Mouse (Mus musculus) liver, embryonic 14.5 days (tissue): ENCODE results near the gene Tns3. TPM values are rescaled to one million over a fixed set of nuclear protein-coding genes. Genes with fewer than 3 reads are reported as not detected.

ENCODE experiments used
- ATAC-seq: fragments of 200-750 bp; cut with Nextera tagmentation; 2 replicates; pipeline ENCODE4 v1.8.0; 2017; ENCODE audit warnings: moderate number of reproducible peaks, mild to moderate bottlenecking, moderate library complexity; ENCODE audit not compliant: insufficient read depth
- DNase-seq, 3 experiments: peaks; one replicate each; pipeline ENCODE4 v3.0.0-alpha.2; 2012 to 2013; ENCODE audit warnings: low read depth in 3 of 3, low spot score in 3 of 3
- H3K27ac ChIP-seq: fragments of 300-500 bp; sonication (generic); 2 replicates; pipeline ENCODE4 v1.5.1; 2014; ENCODE audit warnings: moderate library complexity, mild to moderate bottlenecking, control low read depth, inconsistent platforms
- H3K27me3 ChIP-seq: fragments of 300-500 bp; sonication (generic); 2 replicates; pipeline ENCODE4 v1.6.1; 2014; ENCODE audit warnings: mild to moderate bottlenecking, low read length, moderate library complexity; ENCODE audit not compliant: control insufficient read depth, insufficient read depth
- H3K36me3 ChIP-seq: fragments of 300-500 bp; sonication (generic); replicated peaks from 2 replicates; pipeline ENCODE4 v1.6.1; 2014; ENCODE audit warnings: low read depth; ENCODE audit not compliant: control insufficient read depth, insufficient read depth
- H3K4me1 ChIP-seq, 2 experiments: fragments of 200-500 bp in 1 of 2; fragments of 300-500 bp in 1 of 2; sonication (generic) in 1 of 2; replicated peaks; 2 replicates each; pipeline ENCODE4 v1.6.1; 2012 to 2014; ENCODE audit warnings: antibody characterized with exemption in 1 of 2, inconsistent platforms in 1 of 2, low read length in 1 of 2; ENCODE audit not compliant: control insufficient read depth in 2 of 2, insufficient read depth in 2 of 2
- H3K4me2 ChIP-seq: fragments of 300-500 bp; sonication (generic); 2 replicates; pipeline ENCODE4 v1.6.1; 2014; ENCODE audit warnings: low read depth, mild to moderate bottlenecking, control low read depth, moderate library complexity
- H3K4me3 ChIP-seq, 2 experiments: fragments of 200-500 bp in 1 of 2; fragments of 300-500 bp in 1 of 2; sonication (generic) in 1 of 2; 2 replicates each; pipeline ENCODE4 v1.5.1; 2012 to 2014; ENCODE audit warnings: low read depth in 2 of 2, low read length in 2 of 2, mild to moderate bottlenecking in 2 of 2, control low read depth in 1 of 2, inconsistent platforms in 1 of 2, moderate library complexity in 1 of 2; ENCODE audit not compliant: insufficient read depth in 1 of 2
- H3K9ac ChIP-seq: fragments of 300-500 bp; sonication (generic); replicated peaks from 2 replicates; pipeline ENCODE4 v1.6.1; 2014; ENCODE audit warnings: mild to moderate bottlenecking, control low read depth, moderate library complexity
- H3K9me3 ChIP-seq: fragments of 300-500 bp; sonication (generic); 2 replicates; pipeline ENCODE4 v1.6.1; 2016; ENCODE audit warnings: low read length, mixed read lengths; ENCODE audit not compliant: control insufficient read depth
- CTCF ChIP-seq: IDR thresholded peaks from 2 replicates; pipeline ENCODE4 v1.5.1; 2016; ENCODE audit warnings: antibody characterized with exemption, low read depth, control low read depth
- EP300 ChIP-seq: IDR thresholded peaks from 2 replicates; pipeline ENCODE4 v1.6.1; 2016; ENCODE audit warnings: antibody characterized with exemption, low read depth
- WGBS: fragments of 180-500 bp; shearing (Covaris S2); extraction: QIAGEN DNeasy Blood & Tissue Kit; methylation state at CpG from one replicate; pipeline ENCODE4 v1.1.7; 2014; ENCODE audit not compliant: insufficient replicate concordance; 5-methylcytosine and 5-hydroxymethylcytosine counted together
- polyA plus RNA-seq, 2 experiments: library from polyadenylated mRNA; depleted of rRNA in 1 of 2; stranded (reverse) in 1 of 2; unstranded in 1 of 2; fragments of >200 nt; fragmentation: Nextera tagmentation in 1 of 2; extraction: Ambion mirVana in 1 of 2; gene quantifications; 2 replicates each; pipeline versions ENCODE4 v1.2.1 to v1.2.3; 2012 to 2014

Gene Tns3
- polyA plus RNA-seq, 2 experiments, result 2.0 to 3.0 TPM

- Histone ChIP-seq H3K4me2 (no peak overlapping the region), H3K9ac (no peak overlapping the region), H3K9me3 (no peaks in the 10 kb centered on the region), H3K36me3 (no peaks in the 10 kb centered on the region), H3K27me3 (no peaks in the 10 kb centered on the region), H3K4me3 (no peak overlapping the region), H3K4me1 (peaks cover 8 to 47% of the 10 kb centered on the region in 2 experiments), H3K27ac (no peak overlapping the region)
- TF ChIP-seq EP300 (no peak), CTCF (no peak)
- 41% methylated on average over 7 of the region's 7 CpGs for WGBS
- ATAC-seq, result no peak
- no peak for DNase-seq
These were observed 29.5 kb downstream of the Tns3 start for GRCm38 (mm10) chr11:8634728-8635410.

- Histone ChIP-seq H3K27me3 (no peaks in the 10 kb centered on the region), H3K9ac (no peak overlapping the region), H3K4me2 (no peak overlapping the region), H3K4me3 (no peak overlapping the region), H3K9me3 (no peaks in the 10 kb centered on the region), H3K27ac (no peak overlapping the region), H3K36me3 (no peaks in the 10 kb centered on the region), H3K4me1 (peaks cover 0 to 31% of the 10 kb centered on the region in 2 experiments; a peak in 3 of 4 replicates)
- TF ChIP-seq EP300, result no peak
- no peak for TF ChIP-seq CTCF
- ATAC-seq, result no peak
- WGBS, result 68% methylated on average over 5 of the region's 5 CpGs
- DNase-seq, result no peak
These were observed 32.2 kb downstream of the Tns3 start for GRCm38 (mm10) chr11:8632163-8632562.

- no peak overlapping the region for H3K4me3 ChIP-seq
- peaks cover 0 to 16% of the 10 kb centered on the region in 2 experiments; a peak in 2 of 4 replicates for H3K4me1 ChIP-seq
- no peaks in the 10 kb centered on the region for H3K9me3 ChIP-seq
- H3K27me3 ChIP-seq, result peaks cover 4% of the 10 kb centered on the region
- no peaks in the 10 kb centered on the region for H3K36me3 ChIP-seq
- H3K27ac ChIP-seq, result no peak overlapping the region
- no peak for DNase-seq
- no peak overlapping the region for H3K9ac ChIP-seq
- 45% methylated on average over 8 of the region's 8 CpGs for WGBS
- no peak overlapping the region for H3K4me2 ChIP-seq
- TF ChIP-seq EP300 (no peak), CTCF (no peak)
- ATAC-seq, result no peak
These were observed 34.4 kb downstream of the Tns3 start for GRCm38 (mm10) chr11:8629862-8630390.

- no peak for ATAC-seq
- no peak overlapping the region for H3K4me3 ChIP-seq
- H3K9ac ChIP-seq, result no peak overlapping the region
- H3K27me3 ChIP-seq, result peaks cover 9% of the 10 kb centered on the region
- no peak overlapping the region; the same call in 1 of the 2 replicates for H3K4me2 ChIP-seq
- no peaks in the 10 kb centered on the region for H3K36me3 ChIP-seq
- no peak for TF ChIP-seq EP300
- no peak for TF ChIP-seq CTCF
- no peak for DNase-seq
- H3K9me3 ChIP-seq, result no peaks in the 10 kb centered on the region
- H3K27ac ChIP-seq, result no peak overlapping the region
- peaks cover 0 to 11% of the 10 kb centered on the region in 2 experiments; a peak in 2 of 4 replicates for H3K4me1 ChIP-seq
- 65% methylated on average over 5 of the region's 5 CpGs for WGBS
These were observed 35.0 kb downstream of the Tns3 start for GRCm38 (mm10) chr11:8629326-8629725.

- no peak overlapping the region for H3K27ac ChIP-seq
- peaks cover 13% of the 10 kb centered on the region for H3K27me3 ChIP-seq
- no peak overlapping the region for H3K9ac ChIP-seq
- peak overlapping the region in 1 of 2 experiments; percentile 38; a peak in 2 of 4 replicates for H3K4me3 ChIP-seq
- WGBS, result 31% methylated on average over 10 of the region's 10 CpGs
- DNase-seq (no peak), ATAC-seq (no peak)
- TF ChIP-seq EP300 (no peak), CTCF (no peak)
- H3K9me3 ChIP-seq, result no peaks in the 10 kb centered on the region
- H3K4me2 ChIP-seq, result peak overlapping the region; percentile 39
- H3K4me1 ChIP-seq, result peaks cover 0 to 9% of the 10 kb centered on the region in 2 experiments; a peak in 1 of 4 replicates
- H3K36me3 ChIP-seq, result no peaks in the 10 kb centered on the region
These were observed 35.5 kb downstream of the Tns3 start for GRCm38 (mm10) chr11:8628846-8629253.
